ENCODE assay signal across 27 mouse cellular contexts in genomic region chr2:8394128-8394527, GRCm38 (mm10).
DNase-seq lines count a peak whose midpoint lies in the region; ATAC-seq and TF ChIP-seq lines count a peak whose summit lies in the region.
"Had no signal": no experiment of that assay in that cellular context is flagged by ENCODE, and none has a peak within 500 bp of the region (broad histone marks: within the 10 kb centered on the region; RNA-seq: fewer than 3 reads in every experiment).

No protein-coding gene starts in this region.

- H3K27me3 ChIP-seq in forebrain, embryonic 14.5 days (replicated peaks; ENCODE audit: control insufficient read depth, insufficient read depth, low read length): no peaks in the 10 kb centered on the region
- no peaks in the 10 kb centered on the region for H3K27me3 ChIP-seq in forebrain, embryonic 12.5 days
- no peaks in the 10 kb centered on the region for H3K27me3 ChIP-seq in midbrain, embryonic 11.5 days (ENCODE audit: control insufficient read depth, insufficient read depth, low read length)
- H3K27me3 ChIP-seq: CH12.LX; heart, embryonic 15.5 days; hindbrain, embryonic 13.5 days; intestine, embryonic 15.5 days had no signal

- H3K4me1 ChIP-seq in forebrain, embryonic 14.5 days (ENCODE audit: control insufficient read depth, insufficient read depth, low read length): no peaks in the 10 kb centered on the region
- no peaks in the 10 kb centered on the region for H3K4me1 ChIP-seq in forebrain, embryonic 12.5 days
- no peaks in the 10 kb centered on the region for H3K4me1 ChIP-seq in midbrain, embryonic 11.5 days (ENCODE audit: control insufficient read depth, insufficient read depth, low read length)
- H3K4me1 ChIP-seq: heart, embryonic 15.5 days; hindbrain, embryonic 10.5 days; hindbrain, embryonic 13.5 days; intestine, embryonic 15.5 days had no signal

- H3K9me3 ChIP-seq in forebrain, embryonic 14.5 days (replicated peaks; ENCODE audit: control insufficient read depth, low read length): no peaks in the 10 kb centered on the region
- no peaks in the 10 kb centered on the region for H3K9me3 ChIP-seq in forebrain, embryonic 12.5 days
- no peaks in the 10 kb centered on the region for H3K9me3 ChIP-seq in midbrain, embryonic 11.5 days (ENCODE audit: control insufficient read depth, low read length)
- H3K9me3 ChIP-seq: G1E; heart, embryonic 15.5 days; hindbrain, embryonic 10.5 days; hindbrain, embryonic 13.5 days; intestine, embryonic 15.5 days had no signal

- no peak for ATAC-seq in forebrain, embryonic 14.5 days
- no peak for ATAC-seq in forebrain, embryonic 12.5 days (ENCODE audit: low FRiP score)
- ATAC-seq in midbrain, embryonic 11.5 days (ENCODE audit: low FRiP score): no peak
- ATAC-seq: hindbrain, embryonic 16.5 days; intestine, embryonic 15.5 days; Patski had no signal

- H3K4me3 ChIP-seq in forebrain, embryonic 14.5 days (ENCODE audit: low read depth, low read length): no peak overlapping the region
- no peak overlapping the region for H3K4me3 ChIP-seq in forebrain, embryonic 12.5 days (replicated peaks)
- H3K4me3 ChIP-seq in layer of hippocampus, adult 2 months: no peak overlapping the region
- H3K4me3 ChIP-seq in midbrain, embryonic 11.5 days (ENCODE audit: low read depth, low read length): no peak overlapping the region
- H3K4me3 ChIP-seq: heart, embryonic 15.5 days; hindbrain, embryonic 10.5 days; hindbrain, embryonic 13.5 days; intestine, embryonic 15.5 days had no signal

- H3K36me3 ChIP-seq in forebrain, embryonic 14.5 days (ENCODE audit: control insufficient read depth, insufficient read depth, low read length): no peaks in the 10 kb centered on the region
- H3K36me3 ChIP-seq in forebrain, embryonic 12.5 days (replicated peaks): no peaks in the 10 kb centered on the region
- H3K36me3 ChIP-seq in midbrain, embryonic 11.5 days (ENCODE audit: control insufficient read depth, insufficient read depth, low read length): no peaks in the 10 kb centered on the region
- H3K36me3 ChIP-seq: G1E; heart, embryonic 15.5 days; hindbrain, embryonic 10.5 days; hindbrain, embryonic 13.5 days; intestine, embryonic 15.5 days had no signal

- peak; percentile 35 for DNase-seq in forebrain, embryonic 14.5 days (ENCODE audit: low spot score)
- no peak for DNase-seq in layer of hippocampus, adult 2 months (ENCODE audit: low spot score in 2 of 2)
- no peak for DNase-seq in layer of hippocampus, postnatal 10 days (ENCODE audit: low spot score in 2 of 2)
- DNase-seq in brain, embryonic 18.5 days (ENCODE audit: low read depth, low spot score): peak; percentile 26
- DNase-seq in midbrain, embryonic 11.5 days (ENCODE audit: low spot score, missing footprints): no peak
- no peak for DNase-seq in frontal cortex, adult 2 months (ENCODE audit: extremely low spot score in 1 of 2, low spot score in 1 of 2)
- DNase-seq: adrenal gland, adult 2 months; adrenal gland, postnatal 14 days; B cell, adult 2 months; cerebellum, adult 18-20 months; cerebellum, adult 9-10 months; cerebellum, postnatal 14 days; gastrocnemius, postnatal 10 days; gastrocnemius, postnatal 36 days; heart, postnatal 10 days; heart, postnatal 36 days; kidney, adult 11 months had no signal

- H3K4me2 ChIP-seq in forebrain, embryonic 14.5 days (ENCODE audit: low read length): no peak overlapping the region
- no peak overlapping the region for H3K4me2 ChIP-seq in forebrain, embryonic 12.5 days
- no peak overlapping the region for H3K4me2 ChIP-seq in midbrain, embryonic 11.5 days
- H3K4me2 ChIP-seq: heart, embryonic 11.5 days; heart, embryonic 15.5 days; hindbrain, embryonic 13.5 days; intestine, embryonic 15.5 days had no signal

- H3K27ac ChIP-seq in forebrain, embryonic 14.5 days (ENCODE audit: low read depth, low read length): no peak overlapping the region
- H3K27ac ChIP-seq in forebrain, embryonic 12.5 days: no peak overlapping the region
- H3K27ac ChIP-seq in layer of hippocampus, adult 2 months: peak overlapping the region; percentile 29; the same call in 1 of the 2 replicates
- H3K27ac ChIP-seq in midbrain, embryonic 11.5 days (ENCODE audit: low read depth, low read length): no peak overlapping the region
- H3K27ac ChIP-seq: heart, embryonic 15.5 days; hindbrain, embryonic 10.5 days; hindbrain, embryonic 13.5 days; intestine, embryonic 15.5 days had no signal

- WGBS in forebrain, embryonic 14.5 days: 58% methylated on average over 4 of the region's 4 CpGs
- 79% methylated on average over 4 of the region's 4 CpGs for WGBS in forebrain, embryonic 12.5 days
- WGBS in midbrain, embryonic 11.5 days: 88% methylated on average over 4 of the region's 4 CpGs

- no peak overlapping the region for H3K9ac ChIP-seq in forebrain, embryonic 14.5 days (ENCODE audit: low read length)
- H3K9ac ChIP-seq in forebrain, embryonic 12.5 days: no peak overlapping the region
- no peak overlapping the region for H3K9ac ChIP-seq in midbrain, embryonic 11.5 days (ENCODE audit: low read length)
- H3K9ac ChIP-seq: heart, embryonic 15.5 days; hindbrain, embryonic 13.5 days; intestine, embryonic 15.5 days had no signal

- no peak for TF ChIP-seq CTCF in layer of hippocampus, adult 2 months (conservative IDR thresholded peaks at IDR 0.05)

Comparison
In these comparisons a context has a peak if more than half of its experiments do, and no peak if none do; other contexts are left out.
1. DNase-seq: peak in forebrain, embryonic 14.5 days (single experiment) and brain, embryonic 18.5 days (single experiment); none in layer of hippocampus, adult 2 months (0 of 2), layer of hippocampus, postnatal 10 days (0 of 2), midbrain, embryonic 11.5 days (single experiment) and frontal cortex, adult 2 months (0 of 2).